Mouse (Mus musculus) c-Kit-negative CD71-positive TER-119-positive erythroid progenitor cells, embryonic 14.5 days (primary cell): ENCODE results near the gene Xaf1.

Experiments used
- DNase-seq: peaks from one replicate; pipeline ENCODE4 v3.0.0-alpha.2; 2013; ENCODE audit warnings: low read depth, low spot score

Xaf1 gene

DNA sequence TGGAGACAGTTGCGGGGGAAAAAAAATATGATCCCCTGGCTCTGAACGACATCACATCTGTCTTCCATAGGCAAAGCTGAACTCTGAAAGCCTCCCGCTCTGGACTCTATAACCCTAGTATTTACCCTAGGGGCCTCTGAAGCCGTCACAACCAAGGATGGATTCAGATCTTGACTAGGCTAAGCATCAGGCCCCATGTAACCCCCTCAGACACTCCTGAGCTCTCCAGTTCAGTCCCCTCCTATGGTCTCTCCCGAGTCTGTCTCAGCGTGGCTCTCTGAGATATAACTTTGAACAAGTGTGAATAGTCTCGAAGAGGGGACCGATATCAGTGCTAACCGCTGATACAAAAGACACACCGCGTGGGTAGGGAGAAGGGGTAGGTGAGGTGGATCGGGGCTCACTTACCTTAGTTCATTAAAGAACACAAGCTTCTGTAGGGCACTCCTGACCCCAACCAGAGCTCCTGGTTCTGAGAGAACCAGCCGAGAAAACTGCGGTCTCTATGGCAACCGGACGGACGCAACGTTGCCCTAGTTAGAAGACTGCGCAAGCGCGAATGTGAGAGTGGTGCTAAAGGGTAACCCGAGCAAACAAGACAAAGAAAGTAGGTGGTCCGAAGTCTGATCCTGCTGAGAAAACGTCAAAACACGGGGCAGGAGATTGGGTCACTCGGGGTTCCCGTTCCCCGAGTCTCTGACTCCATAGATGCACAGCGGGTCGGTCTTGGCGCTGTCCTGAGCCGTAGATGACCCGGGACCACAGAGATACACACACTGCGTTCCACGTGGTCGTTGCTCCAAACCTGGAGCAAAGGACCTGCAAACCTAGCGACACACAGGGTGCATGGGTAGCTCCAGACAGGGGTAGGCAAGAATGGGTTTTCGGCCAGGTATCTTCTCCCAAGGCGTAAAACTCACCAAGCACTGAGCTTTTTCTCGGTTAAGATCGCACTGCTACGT is 60.2 kb downstream of the Xaf1 start:
- no peak for DNase-seq

DNA sequence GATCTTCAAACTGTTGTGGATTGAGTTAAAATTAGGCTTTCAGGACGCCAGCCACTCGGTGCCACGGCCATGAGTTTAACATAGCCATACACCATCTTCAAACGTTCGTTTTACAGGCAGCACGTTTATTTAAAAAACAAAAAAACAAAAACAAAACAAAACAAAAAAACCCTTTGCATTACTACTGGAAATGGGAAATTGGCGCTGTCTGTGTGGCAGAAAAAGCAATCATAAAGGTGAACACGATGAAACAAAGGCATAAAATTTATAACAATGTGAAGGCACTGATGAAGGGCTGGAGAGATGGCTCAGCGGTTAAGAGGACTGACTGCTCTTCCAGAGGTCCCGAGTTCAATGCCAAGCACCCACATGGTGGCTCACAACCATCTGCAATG is 60.9 kb downstream of the Xaf1 start, which contains the start of gene Tekt1:
Gene Tekt1, minus strand, starts transcription at position 96 of the 395 bp plus-strand sequence.
- no peak for DNase-seq
